Mouse (Mus musculus): ENCODE measurements at regions not wholly inside any gene's neighbourhood (a gene's known extent, or its start where the extent isn't known, plus 50 kb on each side); places are given as distances from the start of the nearest gene placed in this dataset.

DNA sequence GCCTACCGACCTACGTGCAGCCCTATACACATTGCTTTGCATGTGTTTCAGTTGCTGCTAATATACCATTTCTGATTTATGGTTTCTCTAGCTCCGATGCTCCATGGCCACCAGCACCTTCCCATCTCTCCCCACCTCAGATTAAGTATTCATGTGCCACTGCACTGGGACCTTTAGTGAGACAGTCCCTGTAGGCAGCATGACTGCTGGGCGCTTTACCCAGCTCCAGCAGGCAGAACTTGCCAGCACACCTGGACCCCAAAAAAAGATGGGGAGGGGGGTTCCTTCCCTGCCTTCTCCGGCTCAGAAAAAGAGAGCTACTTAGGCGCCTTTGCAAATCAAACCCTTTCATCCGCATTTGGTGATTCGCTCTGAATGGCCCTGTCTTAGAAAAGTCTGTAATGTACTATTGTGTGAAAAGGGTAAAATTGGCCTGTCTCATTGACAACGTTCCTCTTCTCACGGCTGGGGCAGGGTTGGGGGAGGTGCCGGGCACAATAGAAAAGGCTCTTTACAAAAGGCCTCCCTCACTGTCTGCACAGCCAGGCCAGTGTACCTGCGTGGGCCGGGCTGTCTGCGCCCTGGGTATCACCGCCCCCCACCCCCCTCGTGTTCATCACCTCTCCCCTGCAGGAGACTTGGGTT is 89.6 kb upstream of the Id4 start:
- no peak for TF ChIP-seq CTCF (IDR thresholded peaks at IDR 0.05; ENCODE audit: low read depth, low read length)
- no peak for TF ChIP-seq POLR2A (IDR thresholded peaks at IDR 0.05; ENCODE audit: insufficient read depth, low read length)
